Mouse (Mus musculus) cerebellum, adult 8-10 months (tissue): ENCODE measurements around the gene Grik5.

Experiments used
- DNase-seq: peaks from one replicate; pipeline ENCODE4 v3.0.0; 2022

The Grik5 gene

DNA sequence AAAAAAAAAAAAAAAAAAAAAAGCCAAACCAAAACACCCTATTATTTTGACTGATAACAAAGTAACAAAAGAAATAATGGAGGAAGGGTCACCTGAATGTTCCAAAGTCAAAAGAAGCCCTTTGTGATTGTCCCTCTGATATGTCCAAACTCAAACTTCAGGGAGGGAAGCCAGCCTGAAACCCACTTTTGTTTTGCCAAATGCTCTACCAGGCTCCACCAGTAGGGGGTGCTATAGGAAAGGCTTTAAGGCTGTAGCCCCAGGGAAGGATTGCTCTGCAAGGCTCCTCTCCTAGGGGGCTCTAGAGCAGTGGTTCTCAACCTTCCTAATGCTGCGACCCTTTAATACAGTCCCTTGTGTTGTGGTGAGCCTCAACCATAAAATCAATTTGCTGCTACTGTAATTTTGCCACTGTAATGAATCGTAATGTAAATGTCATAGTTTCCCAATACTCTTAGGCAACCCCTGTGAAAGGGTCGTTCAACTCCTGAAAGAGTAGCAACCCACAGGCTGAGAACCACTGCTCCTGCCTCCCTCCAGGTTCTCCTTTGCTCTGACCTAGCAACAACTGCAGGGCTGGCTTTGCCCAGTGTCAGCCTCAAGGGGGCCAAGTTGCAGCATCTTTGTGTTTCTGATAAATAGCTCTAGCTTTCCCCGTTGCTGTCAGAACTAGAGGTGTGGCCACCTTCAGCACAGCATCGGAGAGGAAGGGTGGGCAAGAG, 42.0 kb downstream of the Grik5 start:
- DNase-seq = peak; percentile 76

- DNase-seq = no peak
Measured at GRCm38 (mm10) chr7:25026452-25026851, 45.7 kb downstream of the Grik5 start.

- DNase-seq = no peak
Measured at GRCm38 (mm10) chr7:25025855-25026439, 46.2 kb downstream of the Grik5 start.

DNA sequence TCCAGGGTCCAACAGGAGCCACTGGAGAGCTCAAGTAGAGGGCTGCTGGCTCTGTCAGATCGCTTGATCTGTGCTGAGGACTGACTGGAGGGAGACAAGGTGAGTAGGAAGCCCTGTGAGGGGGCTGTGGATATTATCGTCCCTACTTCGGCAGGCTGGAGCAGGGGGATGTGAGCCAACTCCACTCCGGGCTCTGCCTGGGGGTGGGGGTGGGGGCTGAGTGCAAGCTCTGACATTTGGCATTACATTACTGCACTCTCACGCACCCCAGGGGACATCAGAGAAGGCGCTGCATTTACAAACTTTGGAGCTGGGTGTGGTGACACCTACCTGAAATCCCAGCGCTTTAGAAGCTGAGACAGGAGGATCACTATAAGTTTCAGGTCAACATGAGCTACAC, 60.6 kb downstream of the Grik5 start:
- no peak for DNase-seq

DNA sequence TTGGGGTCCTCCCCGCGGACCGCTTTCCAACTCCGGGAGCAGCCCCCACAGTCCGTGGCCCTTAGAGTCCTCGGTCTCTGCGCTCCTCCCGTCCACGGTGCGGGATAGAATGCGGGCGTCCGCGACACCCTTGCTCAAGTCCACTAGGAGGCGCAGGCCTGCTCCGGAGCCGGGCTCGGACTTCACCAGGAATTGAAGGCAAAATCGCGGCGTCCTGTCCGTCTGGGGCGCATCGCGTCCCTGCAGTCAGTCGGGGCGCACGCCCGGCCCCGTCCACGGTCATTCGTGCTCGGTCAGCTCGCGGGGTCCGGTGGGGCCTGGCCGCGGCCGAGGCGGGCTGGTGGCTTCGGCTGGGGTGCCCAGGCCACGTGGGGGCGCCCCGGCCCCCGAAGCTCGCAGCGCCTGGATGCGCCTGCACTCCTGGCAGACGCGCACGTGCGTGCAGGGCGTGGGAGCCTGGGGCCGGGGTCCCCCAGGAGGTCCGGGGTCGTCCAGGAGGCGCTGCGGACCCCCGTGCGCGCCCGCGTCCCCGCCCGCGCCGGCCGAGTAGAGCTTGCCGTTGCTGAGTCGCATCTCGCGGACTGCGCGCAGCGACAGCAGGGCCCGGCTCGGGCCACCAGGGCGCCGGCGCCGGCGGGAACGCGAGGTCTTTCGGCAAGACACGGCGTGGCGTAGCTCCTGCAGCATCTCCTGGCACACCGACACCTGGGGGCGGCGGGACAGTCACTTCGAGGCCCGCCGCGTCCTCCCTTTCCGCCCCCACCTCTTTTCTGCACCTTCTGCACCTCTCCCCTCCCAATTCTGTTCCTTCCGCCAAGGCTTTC, 61.8 kb downstream of the Grik5 start:
- peak; percentile 86 for DNase-seq

GRCm38 (mm10) chr7:25009099-25009700, 62.9 kb downstream of the Grik5 start:
- peak; percentile 65 for DNase-seq

DNA sequence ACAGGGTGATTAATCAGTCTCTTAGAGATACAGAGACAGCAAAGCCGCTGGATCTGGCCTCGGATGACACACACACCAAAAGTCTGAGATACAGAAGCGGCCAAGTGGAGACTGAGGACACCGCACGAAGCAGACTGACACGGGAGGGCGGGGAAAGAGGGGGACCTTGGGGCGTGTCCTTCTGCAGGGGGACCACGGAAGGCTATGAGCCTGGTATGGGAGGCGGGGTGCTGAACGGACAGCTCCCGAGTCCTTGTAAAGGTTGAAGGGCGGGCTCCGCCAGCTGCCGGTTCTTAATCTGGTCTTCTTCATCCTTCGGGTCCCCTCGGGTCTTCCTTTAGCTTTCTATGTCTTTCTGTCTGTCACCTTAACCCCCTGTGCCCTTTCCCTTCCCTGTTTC, 63.5 kb downstream of the Grik5 start:
- peak; percentile 73 for DNase-seq

- peak; percentile 69 for DNase-seq
Measured at GRCm38 (mm10) chr7:25007609-25008374, 64.4 kb downstream of the Grik5 start.

DNA sequence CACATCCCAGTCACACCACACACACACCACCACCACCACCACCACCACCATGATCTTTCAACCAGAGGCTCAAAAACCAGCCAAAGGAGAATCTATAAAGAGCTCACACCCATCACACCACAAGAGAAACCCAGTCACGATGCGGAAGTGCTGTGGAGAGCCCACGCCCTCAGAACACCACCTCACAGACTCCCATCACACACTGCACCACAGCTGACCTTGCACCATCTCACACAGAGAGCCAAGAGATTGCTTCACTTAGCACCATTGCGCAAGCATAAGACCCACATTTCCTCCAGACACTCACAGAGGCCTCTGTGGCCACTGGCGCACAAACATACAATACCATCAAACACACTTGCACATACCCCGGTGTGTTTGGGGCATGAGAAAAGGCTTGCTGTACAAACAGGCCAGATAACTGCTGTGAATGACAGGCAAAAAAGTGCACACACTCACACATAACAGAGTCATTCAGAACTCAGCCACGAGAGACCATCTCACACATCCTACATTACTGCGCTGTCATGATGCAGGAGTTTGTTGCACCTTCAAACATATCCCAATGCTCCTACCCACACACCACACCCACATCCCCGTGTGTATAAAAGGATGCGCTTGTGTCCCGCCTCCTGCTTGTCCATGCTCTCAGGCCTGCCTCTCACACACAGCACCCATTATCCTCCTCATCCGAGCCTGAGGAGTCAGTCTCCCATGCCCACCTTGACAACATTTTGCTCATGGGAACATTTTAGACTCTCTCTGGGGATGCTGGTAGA, 65.4 kb downstream of the Grik5 start:
- DNase-seq = no peak

DNA sequence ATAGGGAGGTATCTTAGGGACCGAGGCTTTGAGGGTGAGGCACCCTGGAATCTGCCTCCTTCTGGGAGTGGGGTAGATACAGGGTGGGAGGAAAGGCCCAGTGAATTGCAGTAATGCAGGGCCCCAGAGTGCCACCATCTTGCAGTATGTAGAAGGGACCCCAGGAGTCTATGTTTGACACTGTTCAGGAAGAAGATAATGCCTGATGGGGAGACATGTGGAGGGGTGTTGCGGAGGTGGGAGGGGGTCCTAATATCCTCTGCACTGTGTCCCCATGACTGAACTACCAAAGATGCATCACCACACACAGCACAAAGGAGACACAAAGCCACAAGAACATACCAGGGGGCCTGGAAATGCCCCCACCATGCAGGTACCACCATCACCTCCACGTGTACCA, 66.0 kb downstream of the Grik5 start:
- peak; percentile 49 for DNase-seq

GRCm38 (mm10) chr7:25005421-25006065, 66.6 kb downstream of the Grik5 start, which contains the start of gene Atp1a3:
Gene Atp1a3 (minus strand): TSS chr7:25005958.
- peak; percentile 82 for DNase-seq

DNA sequence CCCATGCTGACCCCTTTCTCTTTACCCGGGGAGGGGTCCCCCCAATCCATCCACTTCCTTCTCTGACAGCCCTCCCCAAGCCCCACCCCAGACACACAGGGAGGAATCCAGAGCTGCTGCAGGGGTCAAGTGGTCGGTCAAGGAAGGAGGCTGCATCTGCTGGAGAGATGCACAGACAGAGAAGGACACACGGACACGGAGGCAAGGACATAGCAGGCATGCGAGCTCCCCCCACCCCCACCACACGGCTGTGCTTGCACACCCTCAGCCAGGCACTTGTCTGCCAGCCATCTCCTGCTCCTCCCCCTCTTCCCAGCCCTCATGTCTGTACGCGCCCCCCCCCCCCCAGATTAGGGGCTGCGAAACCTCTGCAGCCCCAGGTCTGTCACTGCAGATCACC, 67.3 kb downstream of the Grik5 start:
- DNase-seq = no peak

DNA sequence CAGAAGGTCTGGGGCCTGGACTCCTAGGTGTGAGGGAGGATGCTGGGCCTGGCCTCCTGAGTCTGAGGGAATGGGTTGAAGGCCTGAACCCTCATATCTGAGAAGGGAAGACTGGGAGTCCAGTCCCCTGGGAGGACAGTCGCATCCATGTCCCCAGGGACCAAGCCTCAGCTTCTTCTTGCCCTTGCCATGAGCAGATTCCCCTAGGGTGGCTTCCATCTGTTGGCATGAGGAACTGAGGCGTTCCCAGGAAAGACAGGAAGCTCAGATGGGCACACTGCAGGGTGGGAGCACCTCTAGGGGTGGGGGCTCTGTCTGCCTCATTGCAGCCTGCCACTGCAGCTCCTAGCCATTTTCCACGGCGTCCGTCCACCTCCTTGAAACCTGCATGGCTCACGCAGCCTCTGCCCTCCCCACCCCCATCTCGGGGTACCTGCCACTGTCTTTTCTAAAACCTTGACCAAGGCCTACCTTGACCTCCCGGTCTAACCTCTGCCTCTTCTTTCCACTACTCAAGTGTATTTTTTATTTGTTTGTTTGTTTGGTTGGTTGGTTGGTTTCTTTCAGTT, 68.2 kb downstream of the Grik5 start:
- peak; percentile 46 for DNase-seq

- DNase-seq = peak; percentile 43
Measured at GRCm38 (mm10) chr7:25003291-25003690, 68.9 kb downstream of the Grik5 start.

DNA sequence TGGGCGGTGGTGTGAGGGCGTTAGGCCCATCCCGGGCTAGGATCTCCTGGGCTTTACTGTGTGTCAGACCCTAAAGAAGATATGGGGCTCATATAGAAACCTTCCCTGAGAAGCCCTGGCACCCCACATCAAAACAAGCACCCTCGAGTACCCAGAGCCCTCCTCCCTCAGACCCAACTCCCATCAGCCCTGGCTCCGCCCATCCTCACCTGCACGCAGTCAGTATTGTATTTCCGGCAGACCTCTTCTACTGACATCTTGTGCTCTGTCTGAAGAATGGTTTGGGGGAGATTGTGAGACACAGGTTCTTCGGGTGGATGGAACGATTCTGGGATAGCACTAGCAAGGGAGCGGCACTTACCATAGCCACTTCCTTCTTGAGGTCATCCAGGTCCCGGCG, 71.4 kb downstream of the Grik5 start:
- no peak for DNase-seq

GRCm38 (mm10) chr7:25000211-25000610, 71.9 kb downstream of the Grik5 start:
- no peak for DNase-seq

GRCm38 (mm10) chr7:24993081-24993480, 79.1 kb downstream of the Grik5 start:
- no peak for DNase-seq

DNA sequence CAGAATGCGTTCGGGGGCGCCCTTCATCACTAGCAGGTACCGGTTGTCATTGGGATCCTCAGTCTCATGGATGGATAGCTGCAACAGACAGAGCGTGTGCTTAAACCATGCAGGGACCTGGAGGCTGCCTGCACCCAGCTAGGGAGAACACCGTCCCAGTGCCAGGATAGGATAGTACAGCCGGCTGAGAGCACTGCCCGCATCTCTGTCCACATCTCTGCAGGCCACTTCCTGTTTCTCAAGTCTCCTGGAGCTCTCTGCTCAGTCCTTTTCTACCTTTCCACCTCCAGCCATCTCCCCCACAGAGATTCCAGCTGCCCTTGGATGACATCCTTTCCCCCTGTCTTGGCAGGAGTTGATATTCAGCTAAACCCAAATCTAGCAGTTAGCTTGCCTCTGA, 81.7 kb downstream of the Grik5 start:
- no peak for DNase-seq

DNA sequence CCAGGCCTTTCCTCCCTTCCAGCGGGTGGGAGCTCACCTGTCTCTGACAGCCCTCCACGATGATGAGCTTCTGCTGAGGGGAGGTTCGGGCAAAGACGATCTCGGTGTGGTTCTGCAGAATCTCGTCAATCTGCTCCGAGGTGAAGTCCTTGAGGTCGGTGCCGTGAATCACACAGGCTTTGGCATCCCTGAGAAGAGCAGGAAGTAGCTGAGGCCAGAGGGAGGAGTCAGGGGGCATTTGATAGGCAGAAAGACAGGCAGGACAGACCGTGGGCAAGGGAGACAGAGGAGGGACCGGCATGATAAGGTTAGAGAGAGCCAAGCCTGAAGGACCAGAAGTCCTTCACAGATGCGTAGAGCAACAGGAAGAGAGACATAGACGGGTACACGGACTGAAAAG, 84.2 kb downstream of the Grik5 start:
- DNase-seq = no peak

- DNase-seq = no peak
Measured at GRCm38 (mm10) chr7:24985799-24986198, 86.3 kb downstream of the Grik5 start.

DNA sequence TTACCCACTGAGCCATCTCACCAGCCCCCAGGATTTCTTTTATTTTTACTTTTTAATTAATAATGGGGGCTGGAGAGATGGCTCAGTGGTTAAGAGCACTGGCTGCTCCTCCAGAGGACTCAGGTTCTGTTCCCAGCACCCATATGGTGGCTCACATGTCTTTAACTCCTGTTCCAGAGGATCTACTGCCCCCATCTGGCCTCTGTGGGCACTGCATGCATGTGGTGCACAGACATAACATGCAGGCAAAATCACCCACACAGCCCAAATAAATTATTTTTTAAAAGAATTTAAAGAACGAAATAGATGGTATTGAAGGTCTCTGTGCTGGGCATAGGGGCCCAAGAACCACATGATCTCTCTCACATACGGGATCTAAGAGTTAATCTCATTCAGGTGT, 87.8 kb downstream of the Grik5 start:
- DNase-seq = no peak
